Mouse (Mus musculus): ENCODE measurements around the gene Arvcf. TPM values are rescaled to one million over a fixed set of nuclear protein-coding genes. Genes with fewer than 3 reads are reported as not detected.

Gene Arvcf
- polyA plus RNA-seq, 1 experiment: 17.1 TPM

DNA sequence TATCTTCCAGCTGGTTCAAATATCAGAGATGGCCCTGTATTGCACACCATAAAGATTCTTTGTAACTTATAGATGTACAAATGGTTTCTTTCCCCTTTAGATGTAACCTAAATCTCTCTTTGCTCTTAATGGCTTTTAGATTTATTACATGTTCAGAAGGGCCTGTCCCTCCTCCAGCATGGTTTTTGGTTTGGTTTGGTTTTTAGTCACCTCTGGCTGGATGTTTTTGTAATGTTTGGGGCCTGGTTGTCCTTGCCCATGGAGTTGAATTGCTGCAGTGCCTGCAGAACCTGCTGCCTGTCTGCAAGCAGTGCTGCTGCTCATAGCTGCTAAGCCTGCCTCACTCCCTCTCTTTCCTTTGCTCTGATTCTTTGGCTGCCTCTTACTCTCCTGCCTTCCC lies 99.3 kb downstream of the Arvcf start:
- H3K4me3 ChIP-seq (ENCODE audit: low read depth, low read length): no peak overlapping the region
- H3K27ac ChIP-seq (ENCODE audit: insufficient read depth, low read depth, low read length): no peak overlapping the region
- peaks cover 6% of the 10 kb centered on the region for H3K4me1 ChIP-seq (ENCODE audit: control insufficient read depth, insufficient read depth, insufficient read length, low read length)
- H3K36me3 ChIP-seq (ENCODE audit: control insufficient read depth, insufficient read depth, low read length): no peaks in the 10 kb centered on the region; the same call in 1 of the 2 replicates
- no peaks in the 10 kb centered on the region for H3K27me3 ChIP-seq (ENCODE audit: control insufficient read depth, insufficient read depth, low read length)
- TF ChIP-seq POLR2A (IDR thresholded peaks at IDR 0.05; ENCODE audit: low read depth, low read length): no peak

GRCm38 (mm10) chr16:18448104-18448503 lies 100.1 kb downstream of the Arvcf start:
- Histone ChIP-seq H3K27me3 (ENCODE audit: control insufficient read depth, insufficient read depth, low read length) (no peaks in the 10 kb centered on the region), H3K36me3 (ENCODE audit: control insufficient read depth, insufficient read depth, low read length) (no peaks in the 10 kb centered on the region; the same call in 1 of the 2 replicates), H3K4me3 (ENCODE audit: low read depth, low read length) (no peak overlapping the region), H3K27ac (ENCODE audit: insufficient read depth, low read depth, low read length) (no peak overlapping the region), H3K4me1 (ENCODE audit: control insufficient read depth, insufficient read depth, insufficient read length, low read length) (peaks cover 6% of the 10 kb centered on the region)
- TF ChIP-seq CTCF (IDR thresholded peaks at IDR 0.05; ENCODE audit: extremely low read depth, insufficient read length, insufficient replicate concordance, low read depth, low read length): no peak
- TF ChIP-seq POLR2A (IDR thresholded peaks at IDR 0.05; ENCODE audit: low read depth, low read length): no peak
- WGBS: 83% methylated on average over 6 of the region's 6 CpGs

- peaks cover 4% of the 10 kb centered on the region for H3K4me1 ChIP-seq (ENCODE audit: control insufficient read depth, insufficient read depth, insufficient read length, low read length)
- TF ChIP-seq POLR2A (IDR thresholded peaks at IDR 0.05; ENCODE audit: low read depth, low read length): no peak
- no peak for TF ChIP-seq CTCF (IDR thresholded peaks at IDR 0.05; ENCODE audit: extremely low read depth, insufficient read length, insufficient replicate concordance, low read depth, low read length)
- H3K27ac ChIP-seq (ENCODE audit: insufficient read depth, low read depth, low read length): no peak overlapping the region
- H3K27me3 ChIP-seq (ENCODE audit: control insufficient read depth, insufficient read depth, low read length): no peaks in the 10 kb centered on the region
- H3K36me3 ChIP-seq (ENCODE audit: control insufficient read depth, insufficient read depth, low read length): no peaks in the 10 kb centered on the region; the same call in 1 of the 2 replicates
- WGBS: 71% methylated on average over 4 of the region's 4 CpGs
- no peak overlapping the region for H3K4me3 ChIP-seq (ENCODE audit: low read depth, low read length)
Measured at GRCm38 (mm10) chr16:18449005-18449404, 101.0 kb downstream of the Arvcf start.

GRCm38 (mm10) chr16:18451486-18452181 lies 103.7 kb downstream of the Arvcf start:
- TF ChIP-seq POLR2A (IDR thresholded peaks at IDR 0.05; ENCODE audit: low read depth, low read length) (no peak), CTCF (IDR thresholded peaks at IDR 0.05; ENCODE audit: extremely low read depth, insufficient read length, insufficient replicate concordance, low read depth, low read length) (no peak)
- Histone ChIP-seq H3K4me1 (ENCODE audit: control insufficient read depth, insufficient read depth, insufficient read length, low read length) (peaks cover 4% of the 10 kb centered on the region), H3K27me3 (ENCODE audit: control insufficient read depth, insufficient read depth, low read length) (no peaks in the 10 kb centered on the region), H3K4me3 (ENCODE audit: low read depth, low read length) (no peak overlapping the region), H3K27ac (ENCODE audit: insufficient read depth, low read depth, low read length) (no peak overlapping the region), H3K36me3 (ENCODE audit: control insufficient read depth, insufficient read depth, low read length) (peaks cover 6% of the 10 kb centered on the region; the same call in 1 of the 2 replicates)
- 74% methylated on average over 9 of the region's 9 CpGs for WGBS

GRCm38 (mm10) chr16:18452361-18452862 lies 104.4 kb downstream of the Arvcf start:
- Histone ChIP-seq H3K4me1 (ENCODE audit: control insufficient read depth, insufficient read depth, insufficient read length, low read length) (peaks cover 4% of the 10 kb centered on the region), H3K4me3 (ENCODE audit: low read depth, low read length) (no peak overlapping the region), H3K27ac (ENCODE audit: insufficient read depth, low read depth, low read length) (no peak overlapping the region), H3K27me3 (ENCODE audit: control insufficient read depth, insufficient read depth, low read length) (no peaks in the 10 kb centered on the region), H3K36me3 (ENCODE audit: control insufficient read depth, insufficient read depth, low read length) (peaks cover 11% of the 10 kb centered on the region; the same call in 1 of the 2 replicates)
- WGBS: 88% methylated on average over 8 of the region's 8 CpGs
- TF ChIP-seq POLR2A (IDR thresholded peaks at IDR 0.05; ENCODE audit: low read depth, low read length): no peak
- no peak for TF ChIP-seq CTCF (IDR thresholded peaks at IDR 0.05; ENCODE audit: extremely low read depth, insufficient read length, insufficient replicate concordance, low read depth, low read length)

DNA sequence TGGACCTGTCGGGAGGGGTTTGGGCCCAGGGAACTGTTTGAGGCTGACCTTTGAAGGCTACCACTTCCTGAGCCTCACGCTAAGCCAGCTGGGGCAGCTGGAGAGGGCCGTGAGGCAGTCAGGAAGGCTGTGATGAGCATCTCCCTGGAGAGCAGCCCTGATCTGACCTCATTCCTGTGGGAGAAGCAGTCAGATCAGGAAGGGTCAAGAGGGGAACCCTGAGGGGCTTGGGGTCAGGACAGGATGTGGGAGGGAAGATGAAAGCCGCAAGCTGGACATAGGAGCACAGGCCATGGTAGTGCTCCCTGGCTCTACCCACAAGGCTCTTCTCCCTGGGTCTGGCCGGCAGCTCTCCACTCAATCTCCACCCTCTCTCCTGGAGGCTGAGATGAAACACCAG lies 105.9 kb downstream of the Arvcf start:
- H3K36me3 ChIP-seq (ENCODE audit: control insufficient read depth, insufficient read depth, low read length): peaks cover 14% of the 10 kb centered on the region; the same call in 1 of the 2 replicates
- H3K4me3 ChIP-seq (ENCODE audit: low read depth, low read length): no peak overlapping the region
- no peak overlapping the region for H3K27ac ChIP-seq (ENCODE audit: insufficient read depth, low read depth, low read length)
- H3K4me1 ChIP-seq (ENCODE audit: control insufficient read depth, insufficient read depth, insufficient read length, low read length): peaks cover 5% of the 10 kb centered on the region
- TF ChIP-seq POLR2A (IDR thresholded peaks at IDR 0.05; ENCODE audit: low read depth, low read length) (no peak), CTCF (IDR thresholded peaks at IDR 0.05; ENCODE audit: extremely low read depth, insufficient read length, insufficient replicate concordance, low read depth, low read length) (no peak)
- no peaks in the 10 kb centered on the region for H3K27me3 ChIP-seq (ENCODE audit: control insufficient read depth, insufficient read depth, low read length)
- 80% methylated on average over 5 of the region's 5 CpGs for WGBS

DNA sequence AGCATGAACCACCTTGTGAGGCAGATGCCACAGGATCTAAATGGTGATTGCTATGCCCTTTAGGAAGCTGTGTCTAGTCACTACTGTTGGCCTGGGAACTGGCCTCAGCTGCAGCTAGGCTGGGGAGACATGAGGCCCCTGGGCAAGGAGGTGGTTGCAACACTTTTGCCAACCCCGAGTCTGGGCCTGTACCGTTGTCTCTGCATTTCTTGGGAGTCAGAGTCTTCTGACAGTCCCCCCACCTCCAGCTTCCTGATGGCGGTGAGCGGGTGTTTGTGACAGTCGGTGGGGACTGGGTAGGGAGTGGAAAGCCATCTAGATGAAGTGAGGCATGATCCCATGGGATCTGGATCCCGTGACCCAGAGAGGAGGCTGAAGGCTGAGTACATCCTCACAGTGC lies 107.4 kb downstream of the Arvcf start:
- Histone ChIP-seq H3K4me3 (ENCODE audit: low read depth, low read length) (no peak overlapping the region), H3K27me3 (ENCODE audit: control insufficient read depth, insufficient read depth, low read length) (no peaks in the 10 kb centered on the region), H3K27ac (ENCODE audit: insufficient read depth, low read depth, low read length) (no peak overlapping the region), H3K36me3 (ENCODE audit: control insufficient read depth, insufficient read depth, low read length) (peaks cover 14% of the 10 kb centered on the region; the same call in 1 of the 2 replicates), H3K4me1 (ENCODE audit: control insufficient read depth, insufficient read depth, insufficient read length, low read length) (peaks cover 5% of the 10 kb centered on the region)
- 87% methylated on average over 6 of the region's 6 CpGs for WGBS
- TF ChIP-seq POLR2A (IDR thresholded peaks at IDR 0.05; ENCODE audit: low read depth, low read length) (no peak), CTCF (IDR thresholded peaks at IDR 0.05; ENCODE audit: extremely low read depth, insufficient read length, insufficient replicate concordance, low read depth, low read length) (no peak)

Other genes with a start within 250 kb of the Arvcf start
- gene Rtn4r, start 220.5 kb upstream of the Arvcf start, polyA plus RNA-seq (2012; rRNA removed): 8.4 and 21.9 TPM in 2 replicates
- gene Ccdc188, start 130.3 kb upstream of the Arvcf start, polyA plus RNA-seq (2012; rRNA removed): not detected in 2 replicates
- 21.3 and 27.8 TPM in 2 replicates for gene Zdhhc8, start 113.0 kb upstream of the Arvcf start, polyA plus RNA-seq (2012; rRNA removed)
- 24.0 and 29.7 TPM in 2 replicates for gene Trmt2a, start 99.5 kb upstream of the Arvcf start, polyA plus RNA-seq (2012; rRNA removed)
- 17.7 and 47.7 TPM in 2 replicates for gene Ranbp1, start 99.5 kb upstream of the Arvcf start, polyA plus RNA-seq (2012; rRNA removed)
- not detected in 2 replicates for gene Gm49776, start 89.9 kb upstream of the Arvcf start, polyA plus RNA-seq (2012; rRNA removed)
- 6.3 and 14.5 TPM in 2 replicates for gene Dgcr8, start 58.9 kb upstream of the Arvcf start, polyA plus RNA-seq (2012; rRNA removed)
- 32.2 and 78.0 TPM in 2 replicates for gene Tango2, start 79 bp upstream of the Arvcf start, polyA plus RNA-seq (2012; rRNA removed)
- 12.5 and 19.5 TPM in 2 replicates for gene Txnrd2, start 78.2 kb downstream of the Arvcf start, polyA plus RNA-seq (2012; rRNA removed)
- 127 and 214 TPM in 2 replicates for gene Comt, start 78.7 kb downstream of the Arvcf start, polyA plus RNA-seq (2012; rRNA removed)
- gene Gnb1l, start 150.5 kb downstream of the Arvcf start, polyA plus RNA-seq (2012; rRNA removed): 4.6 and 10.6 TPM in 2 replicates
- gene Rtl10, start 150.7 kb downstream of the Arvcf start, polyA plus RNA-seq (2012; rRNA removed): 4.9 TPM in 2 replicates
- gene Tbx1, start 242.5 kb downstream of the Arvcf start, polyA plus RNA-seq (2012; rRNA removed): 2.6 and 8.3 TPM in 2 replicates

Measured in small intestine, adult 2 months (tissue).